Mouse (Mus musculus): Measurements from ENCODE around the gene Olfr1280.
"Not testable (repeated sequence)": the region's sequence is repeated elsewhere in the genome, so short reads cannot be mapped to it uniquely, and the experiment has no call there.

DNA sequence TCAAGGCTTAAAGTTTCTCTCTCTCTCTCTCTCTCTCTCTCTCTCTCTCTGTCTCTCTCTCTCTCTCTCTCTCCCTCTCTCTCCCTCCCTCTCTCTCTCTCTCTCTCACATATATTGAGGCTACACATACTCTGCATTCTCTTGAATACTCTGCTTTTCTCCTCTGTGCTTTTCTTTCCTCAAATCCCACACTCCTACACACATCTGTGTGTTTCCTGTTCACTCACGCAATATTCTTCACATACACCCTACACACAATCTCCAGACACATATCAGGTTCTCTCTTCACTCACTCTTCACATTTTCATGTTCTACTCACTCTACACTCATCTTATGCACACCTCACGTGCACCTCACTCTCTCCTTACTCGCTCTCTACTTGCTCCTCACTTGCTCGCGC, 19.9 kb downstream of the Olfr1280 start:
- not testable (repeated sequence) for TF ChIP-seq CTCF (IDR thresholded peaks at IDR 0.05; ENCODE audit: borderline replicate concordance, extremely low read depth, insufficient read depth, insufficient read length); POLR2A (IDR thresholded peaks at IDR 0.05; ENCODE audit: borderline replicate concordance, extremely low read depth, insufficient read depth, insufficient read length, poor library complexity, severe bottlenecking)
